Mouse (Mus musculus) G1E-ER4 (cell line): ENCODE data around the gene Syce1l. TPM values are rescaled to one million over a fixed set of nuclear protein-coding genes. Genes with fewer than 3 reads are reported as not detected.

Experiments used
- GATA1 ChIP-seq: IDR thresholded peaks from one replicate; pipeline ENCODE4 v1.8.0; 2012; ENCODE audit warnings: low read length, inconsistent platforms
- polyA plus RNA-seq: library from polyadenylated mRNA; stranded (reverse); fragments of >175 nt; gene quantifications from 2 replicates; pipeline ENCODE4 v1.2.3, GENCODE M21; 2012

Syce1l gene
- 0.16 TPM in 1 of 2 replicates, not detected in the other for polyA plus RNA-seq

- TF ChIP-seq GATA1: no peak
Measured at GRCm38 (mm10) chr8:113642926-113643325, at the start of gene Syce1l. Gene Syce1l (plus strand): TSS chr8:113643213.

GRCm38 (mm10) chr8:113598401-113598800, 44.6 kb upstream of the Syce1l start:
- no peak for TF ChIP-seq GATA1

- TF ChIP-seq GATA1: no peak
Measured at GRCm38 (mm10) chr8:113632634-113633033, 10.4 kb upstream of the Syce1l start.

- TF ChIP-seq GATA1: no peak
Measured at GRCm38 (mm10) chr8:113634161-113634560, 8.9 kb upstream of the Syce1l start.

- no peak for TF ChIP-seq GATA1
Measured at GRCm38 (mm10) chr8:113634670-113635591, 8.1 kb upstream of the Syce1l start, which contains the start of gene Mon1b. Gene Mon1b (plus strand): TSS chr8:113635587.

GRCm38 (mm10) chr8:113635592-113636279, 7.3 kb upstream of the Syce1l start:
- TF ChIP-seq GATA1: no peak

GRCm38 (mm10) chr8:113636280-113636628, 6.8 kb upstream of the Syce1l start:
- no peak for TF ChIP-seq GATA1

GRCm38 (mm10) chr8:113640357-113640756, 2.7 kb upstream of the Syce1l start:
- no peak for TF ChIP-seq GATA1

GRCm38 (mm10) chr8:113643479-113644210, 632 bp downstream of the Syce1l start:
- no peak for TF ChIP-seq GATA1

GRCm38 (mm10) chr8:113645220-113645619, 2.2 kb downstream of the Syce1l start:
- no peak for TF ChIP-seq GATA1

- no peak for TF ChIP-seq GATA1
Measured at GRCm38 (mm10) chr8:113652450-113652849, 9.4 kb downstream of the Syce1l start.

- no peak for TF ChIP-seq GATA1
Measured at GRCm38 (mm10) chr8:113653151-113653550, 10.1 kb downstream of the Syce1l start.

- TF ChIP-seq GATA1: no peak
Measured at GRCm38 (mm10) chr8:113656154-113656553, 13.1 kb downstream of the Syce1l start.

GRCm38 (mm10) chr8:113656681-113657298, 13.8 kb downstream of the Syce1l start:
- no peak for TF ChIP-seq GATA1

GRCm38 (mm10) chr8:113660128-113660527, 17.1 kb downstream of the Syce1l start:
- no peak for TF ChIP-seq GATA1
